Mouse (Mus musculus): ENCODE measurements around the gene Bckdhb. TPM values are rescaled to one million over a fixed set of nuclear protein-coding genes. Genes with fewer than 3 reads are reported as not detected.

Bckdhb gene
- polyA plus RNA-seq, 1 experiment from 2014 or later = 64.5 TPM

DNA sequence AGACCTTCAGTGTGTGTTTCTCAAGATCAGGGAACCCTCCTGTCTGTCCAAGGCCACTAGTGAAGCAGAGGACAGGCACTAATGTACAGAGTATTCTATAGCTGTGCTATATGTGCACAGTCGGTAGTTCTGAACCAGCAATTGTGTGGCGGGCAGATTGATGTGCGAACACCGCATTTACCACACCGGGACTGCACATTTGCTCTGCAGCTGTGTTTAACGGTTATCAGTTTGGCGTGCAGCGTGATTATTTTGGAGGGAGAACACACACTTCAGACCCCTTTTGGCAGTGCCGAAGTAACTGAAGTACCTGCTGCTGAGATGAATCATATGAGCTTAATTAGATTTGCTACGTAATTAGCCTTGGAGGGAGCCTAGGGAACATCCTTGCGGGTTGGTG, 185.7 kb downstream of the Bckdhb start:
- ATAC-seq (replicated peaks; ENCODE audit: insufficient number of reproducible peaks, insufficient read depth, low FRiP score, low read depth) = no peak
- H3K27me3 ChIP-seq = no peaks in the 10 kb centered on the region
- no peak overlapping the region for H3K9ac ChIP-seq
- peak overlapping the region; percentile 7; the same call in 1 of the 2 replicates for H3K4me3 ChIP-seq
- H3K9me3 ChIP-seq (replicated peaks) = no peaks in the 10 kb centered on the region
- H3K4me1 ChIP-seq (replicated peaks) = peaks cover 20% of the 10 kb centered on the region
- peak overlapping the region; percentile 34 for H3K4me2 ChIP-seq
- 56% methylated on average over 11 of the region's 11 CpGs for WGBS
- no peaks in the 10 kb centered on the region for H3K36me3 ChIP-seq
- no peak overlapping the region for H3K27ac ChIP-seq

DNA sequence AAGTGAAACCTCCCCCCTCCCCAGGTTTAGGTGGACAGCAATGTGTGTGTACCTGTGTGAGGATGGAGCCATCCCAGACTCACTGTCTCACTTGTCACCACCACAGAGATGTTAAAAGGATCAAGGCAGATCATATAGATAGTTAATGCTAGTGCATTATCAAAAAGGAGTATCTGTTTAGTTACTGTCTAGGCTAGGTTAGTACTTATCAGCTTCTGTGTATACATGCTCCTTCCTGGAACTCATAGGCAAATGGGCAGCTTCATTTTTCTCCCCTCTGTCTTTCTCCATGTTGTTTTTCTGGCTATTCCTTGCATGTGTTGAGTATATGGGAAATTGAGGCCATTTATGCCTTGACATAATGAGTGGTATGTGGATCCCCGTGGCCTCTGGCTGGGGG, 187.4 kb downstream of the Bckdhb start:
- Histone ChIP-seq H3K27ac (no peak overlapping the region), H3K36me3 (no peaks in the 10 kb centered on the region), H3K27me3 (no peaks in the 10 kb centered on the region), H3K4me1 (replicated peaks) (peaks cover 20% of the 10 kb centered on the region), H3K4me2 (no peak overlapping the region), H3K4me3 (no peak overlapping the region), H3K9me3 (replicated peaks) (no peaks in the 10 kb centered on the region), H3K9ac (no peak overlapping the region)
- WGBS = 21% methylated on average over 1 of the region's 1 CpGs
- no peak for ATAC-seq (replicated peaks; ENCODE audit: insufficient number of reproducible peaks, insufficient read depth, low FRiP score, low read depth)

DNA sequence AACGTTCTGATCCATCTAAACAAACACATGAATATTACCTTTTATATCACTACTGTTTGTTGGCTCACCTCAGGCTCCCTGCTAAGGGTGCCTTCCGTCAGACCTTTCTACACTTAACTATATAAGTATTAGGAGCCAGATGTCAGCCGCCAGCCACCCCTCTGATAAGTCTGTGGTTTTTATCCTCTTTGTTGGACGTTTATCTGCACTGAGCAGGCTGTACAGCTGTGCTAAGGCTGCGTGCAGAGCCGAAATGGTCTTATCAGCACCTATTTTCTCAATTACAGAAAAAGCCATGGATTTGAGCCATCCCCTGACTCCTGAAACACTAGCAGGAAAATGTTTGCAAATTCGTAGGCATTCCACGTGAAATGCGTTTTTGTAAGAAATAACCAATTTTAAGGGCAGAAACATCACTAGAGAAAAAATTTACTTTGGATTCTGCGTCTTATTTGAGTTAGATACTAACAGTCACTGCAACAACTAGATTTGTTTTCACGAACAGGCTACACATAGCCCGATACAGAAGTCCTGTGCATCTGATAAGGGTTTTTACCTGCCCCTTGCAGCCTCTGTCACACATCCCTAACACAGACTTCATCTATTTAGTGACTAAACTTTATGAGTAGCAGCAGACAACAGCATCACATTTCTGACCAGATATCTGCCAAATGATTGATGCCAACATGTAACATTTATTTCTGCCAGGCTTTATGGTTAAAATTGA, 188.1 kb downstream of the Bckdhb start:
- ATAC-seq (replicated peaks; ENCODE audit: insufficient number of reproducible peaks, insufficient read depth, low FRiP score, low read depth) = peak; percentile 69
- Histone ChIP-seq H3K9me3 (replicated peaks) (no peaks in the 10 kb centered on the region), H3K36me3 (no peaks in the 10 kb centered on the region), H3K27me3 (no peaks in the 10 kb centered on the region), H3K4me1 (replicated peaks) (peaks cover 18% of the 10 kb centered on the region), H3K4me2 (peak overlapping the region; percentile 13), H3K9ac (no peak overlapping the region), H3K4me3 (no peak overlapping the region), H3K27ac (0 out of 2 replicates have a peak overlapping the region, but pooled peaks have one; percentile 9)
- WGBS = 38% methylated on average over 12 of the region's 12 CpGs

DNA sequence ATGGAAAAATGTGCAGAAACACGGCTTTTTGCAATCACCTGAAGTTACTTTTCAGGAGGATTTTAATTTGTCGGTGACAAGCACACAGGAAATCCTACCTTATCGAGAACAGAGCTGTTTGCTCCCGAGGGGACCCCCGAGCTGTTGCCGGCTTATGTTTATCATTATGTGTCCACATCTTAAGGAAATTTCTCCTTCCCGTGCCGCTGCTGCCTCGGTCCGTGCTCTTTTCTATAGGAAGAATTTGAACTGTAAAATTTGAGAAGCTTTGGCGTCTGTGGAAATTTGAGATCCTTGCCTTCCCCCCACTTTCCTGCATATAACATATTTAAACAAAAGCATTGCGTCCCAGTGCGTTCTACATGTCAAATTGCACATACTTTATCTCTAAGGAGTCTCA, 189.3 kb downstream of the Bckdhb start:
- 63% methylated on average over 13 of the region's 13 CpGs for WGBS
- Histone ChIP-seq H3K27me3 (no peaks in the 10 kb centered on the region), H3K9ac (no peak overlapping the region), H3K4me3 (peak overlapping the region; percentile 14; the same call in 1 of the 2 replicates), H3K36me3 (no peaks in the 10 kb centered on the region), H3K9me3 (replicated peaks) (no peaks in the 10 kb centered on the region), H3K27ac (no peak overlapping the region), H3K4me1 (replicated peaks) (peaks cover 18% of the 10 kb centered on the region), H3K4me2 (peak overlapping the region; percentile 36; the same call in 1 of the 2 replicates)
- no peak for ATAC-seq (replicated peaks; ENCODE audit: insufficient number of reproducible peaks, insufficient read depth, low FRiP score, low read depth)

DNA sequence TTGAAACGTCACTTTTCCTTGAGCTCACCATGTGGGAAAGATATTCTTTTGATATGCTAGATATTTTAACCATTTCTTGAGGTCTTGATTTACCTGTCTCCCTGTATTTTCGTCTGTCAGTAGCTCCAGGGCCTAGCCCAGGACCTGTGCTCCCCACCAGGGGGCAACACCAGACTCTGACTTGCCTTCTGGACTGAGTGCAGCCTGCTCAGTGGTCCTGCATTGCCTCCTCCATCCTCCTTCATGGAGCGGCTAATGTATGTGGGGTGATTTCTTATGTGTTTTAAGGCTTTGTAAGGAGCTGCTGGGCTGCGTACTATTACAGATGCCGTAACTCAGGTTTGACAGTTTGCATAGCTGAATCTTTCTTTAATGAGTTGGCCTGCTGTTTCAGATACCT, 192.4 kb downstream of the Bckdhb start:
- H3K27ac ChIP-seq = no peak overlapping the region
- no peaks in the 10 kb centered on the region for H3K36me3 ChIP-seq
- no peak for ATAC-seq (replicated peaks; ENCODE audit: insufficient number of reproducible peaks, insufficient read depth, low FRiP score, low read depth)
- H3K4me3 ChIP-seq = no peak overlapping the region
- WGBS = 76% methylated on average over 5 of the region's 5 CpGs
- H3K27me3 ChIP-seq = no peaks in the 10 kb centered on the region
- H3K9ac ChIP-seq = no peak overlapping the region
- H3K4me1 ChIP-seq (replicated peaks) = peaks cover 9% of the 10 kb centered on the region
- no peaks in the 10 kb centered on the region for H3K9me3 ChIP-seq (replicated peaks)
- H3K4me2 ChIP-seq = no peak overlapping the region

DNA sequence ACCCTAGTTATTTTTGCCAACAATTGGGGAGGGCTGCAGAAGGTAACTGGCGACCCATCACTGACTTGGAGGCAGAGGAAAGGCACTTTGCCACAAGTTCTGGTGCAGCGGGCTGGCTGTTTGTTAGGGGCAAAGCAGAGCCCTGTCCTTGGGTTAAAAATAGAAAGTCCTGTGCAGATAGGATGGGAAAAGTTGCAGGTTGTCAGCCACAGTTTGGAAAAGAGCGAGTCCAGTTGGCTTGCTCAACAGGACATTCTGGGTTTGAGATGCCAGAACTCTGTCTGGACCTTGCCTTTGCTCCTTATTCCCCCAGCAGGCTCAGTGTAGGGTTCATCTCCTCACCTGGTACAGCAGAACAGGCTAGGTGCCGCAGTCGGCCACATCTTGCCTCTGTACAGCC, 200.1 kb downstream of the Bckdhb start:
- WGBS = 65% methylated on average over 5 of the region's 5 CpGs

DNA sequence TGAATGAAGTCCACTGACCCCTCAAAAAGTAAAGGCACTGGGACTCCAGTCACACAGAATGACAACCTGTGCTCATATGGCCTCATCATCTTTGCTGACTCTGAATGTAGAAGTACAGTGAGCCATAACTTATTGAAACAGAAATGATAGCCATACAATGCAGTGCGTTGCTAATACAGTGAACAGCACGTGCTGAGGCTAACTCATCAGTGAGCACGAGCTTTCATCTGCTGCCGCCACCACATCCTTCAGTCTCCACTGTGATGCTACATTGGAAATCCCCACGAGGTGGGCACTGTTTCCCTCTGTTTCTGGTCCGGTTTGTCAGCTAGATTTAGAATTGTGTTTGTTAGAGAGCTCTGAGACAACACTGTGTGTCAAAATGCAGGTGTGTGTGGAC, 205.4 kb downstream of the Bckdhb start:
- Histone ChIP-seq H3K4me2 (no peak overlapping the region), H3K27ac (no peak overlapping the region), H3K4me3 (no peak overlapping the region), H3K36me3 (no peaks in the 10 kb centered on the region), H3K27me3 (no peaks in the 10 kb centered on the region), H3K9ac (no peak overlapping the region), H3K4me1 (replicated peaks) (no peaks in the 10 kb centered on the region), H3K9me3 (replicated peaks) (no peaks in the 10 kb centered on the region)
- WGBS = 78% methylated on average over 6 of the region's 6 CpGs
- no peak for ATAC-seq (replicated peaks; ENCODE audit: insufficient number of reproducible peaks, insufficient read depth, low FRiP score, low read depth)

More for the DNA sequence above, 200.1 kb downstream of the Bckdhb start:
- Histone ChIP-seq H3K4me1 (replicated peaks) (peaks cover 4% of the 10 kb centered on the region), H3K9me3 (replicated peaks) (no peaks in the 10 kb centered on the region), H3K27me3 (no peaks in the 10 kb centered on the region), H3K27ac (peak overlapping the region; percentile 14; the same call in 1 of the 2 replicates), H3K9ac (no peak overlapping the region), H3K36me3 (no peaks in the 10 kb centered on the region), H3K4me3 (no peak overlapping the region), H3K4me2 (no peak overlapping the region)
- no peak for ATAC-seq (replicated peaks; ENCODE audit: insufficient number of reproducible peaks, insufficient read depth, low FRiP score, low read depth)

DNA sequence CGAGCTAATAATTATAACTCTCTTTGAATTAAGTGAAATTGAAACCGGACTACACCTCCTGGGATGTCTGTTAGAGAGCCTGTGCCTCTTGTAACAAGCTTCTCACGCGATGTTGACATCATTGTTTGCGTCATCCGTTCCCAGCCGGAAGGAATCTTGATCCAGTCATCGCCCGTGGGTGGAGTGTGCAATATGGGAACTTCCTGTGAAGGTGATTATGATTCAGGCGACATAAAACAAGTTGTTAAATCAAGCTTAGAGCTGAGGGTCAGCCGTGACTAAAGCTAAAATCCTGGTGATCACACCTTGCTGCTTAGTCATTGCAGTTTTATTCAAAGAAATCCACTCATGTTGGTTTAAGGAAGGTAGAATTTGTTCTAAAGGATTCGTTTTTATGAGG, 210.1 kb downstream of the Bckdhb start:
- 75% methylated on average over 12 of the region's 12 CpGs for WGBS
- Histone ChIP-seq H3K4me3 (no peak overlapping the region), H3K9me3 (replicated peaks) (no peaks in the 10 kb centered on the region), H3K27ac (no peak overlapping the region), H3K36me3 (no peaks in the 10 kb centered on the region), H3K27me3 (no peaks in the 10 kb centered on the region), H3K4me1 (replicated peaks) (no peaks in the 10 kb centered on the region), H3K4me2 (no peak overlapping the region), H3K9ac (no peak overlapping the region)
- no peak for ATAC-seq (replicated peaks; ENCODE audit: insufficient number of reproducible peaks, insufficient read depth, low FRiP score, low read depth)

DNA sequence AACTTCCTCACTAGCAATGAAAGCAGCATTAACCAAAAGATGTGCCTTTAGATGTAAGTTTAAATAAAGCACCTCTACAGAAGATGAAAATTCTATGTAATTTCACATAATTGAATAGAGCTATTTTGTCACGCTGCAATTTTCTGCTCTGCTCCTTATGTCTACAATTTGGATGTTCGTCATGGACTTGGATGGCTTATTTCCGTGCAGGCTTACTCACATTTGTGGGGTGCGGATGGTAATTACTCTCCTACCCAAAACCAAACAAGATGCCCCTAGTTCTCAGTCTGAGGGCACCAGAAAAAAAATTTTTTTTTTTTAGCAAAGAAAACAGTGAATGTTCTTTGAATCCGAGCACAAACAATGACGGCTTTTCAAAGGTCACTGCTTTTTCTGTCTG, 212.2 kb downstream of the Bckdhb start:
- no peak for ATAC-seq (replicated peaks; ENCODE audit: insufficient number of reproducible peaks, insufficient read depth, low FRiP score, low read depth)

DNA sequence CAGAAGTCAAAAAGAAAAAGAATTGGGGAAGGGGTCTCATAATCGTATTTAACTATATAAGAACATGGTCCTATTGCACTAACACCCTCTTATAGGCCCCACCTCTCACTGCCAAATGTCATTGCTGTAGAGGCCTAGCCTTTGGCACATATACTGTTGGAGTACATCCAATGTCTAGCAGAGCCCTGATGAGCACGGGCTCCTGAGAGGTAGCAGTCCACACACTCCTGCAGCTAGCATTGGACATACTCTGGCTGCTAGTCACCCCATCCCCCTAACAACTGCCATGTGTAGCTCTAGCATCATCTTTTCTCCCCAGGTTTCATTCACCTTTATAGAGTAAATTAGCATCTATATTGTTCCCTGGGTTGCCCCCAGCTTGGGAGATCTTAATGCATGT, 223.2 kb downstream of the Bckdhb start:
- H3K36me3 ChIP-seq = no peaks in the 10 kb centered on the region
- ATAC-seq (replicated peaks; ENCODE audit: insufficient number of reproducible peaks, insufficient read depth, low FRiP score, low read depth) = no peak
- H3K27ac ChIP-seq = no peak overlapping the region
- H3K4me3 ChIP-seq = no peak overlapping the region
- no peak overlapping the region for H3K9ac ChIP-seq
- 75% methylated on average over 2 of the region's 2 CpGs for WGBS
- H3K4me1 ChIP-seq (replicated peaks) = no peaks in the 10 kb centered on the region
- H3K4me2 ChIP-seq = no peak overlapping the region
- no peaks in the 10 kb centered on the region for H3K9me3 ChIP-seq (replicated peaks)
- H3K27me3 ChIP-seq = no peaks in the 10 kb centered on the region

More for the DNA sequence above, 212.2 kb downstream of the Bckdhb start:
- Histone ChIP-seq H3K4me1 (replicated peaks) (no peaks in the 10 kb centered on the region), H3K9me3 (replicated peaks) (no peaks in the 10 kb centered on the region), H3K4me3 (no peak overlapping the region), H3K9ac (no peak overlapping the region), H3K27me3 (no peaks in the 10 kb centered on the region), H3K36me3 (no peaks in the 10 kb centered on the region), H3K27ac (no peak overlapping the region), H3K4me2 (no peak overlapping the region)
- WGBS = 92% methylated on average over 6 of the region's 6 CpGs
